Mouse (Mus musculus) thymus, postnatal 0 days (tissue): Measurements from ENCODE around the gene Rab5if. TPM values are rescaled to one million over a fixed set of nuclear protein-coding genes. Genes with fewer than 3 reads are reported as not detected.
"Not testable (repeated sequence)": the region's sequence is repeated elsewhere in the genome, so short reads cannot be mapped to it uniquely, and the experiment has no call there.

ENCODE experiments used
- DNase-seq: peaks from one replicate; pipeline ENCODE4 v3.0.0-alpha.2; 2015; ENCODE audit warnings: low spot score
- polyA plus RNA-seq: library from polyadenylated mRNA; unstranded; fragments of >200 nt; fragmentation: Nextera tagmentation; extraction: Ambion mirVana; gene quantifications from 2 replicates; pipeline ENCODE4 v1.2.1, GENCODE M21; 2015

Gene Rab5if
- polyA plus RNA-seq, 1 experiment from 2014 or later: 178 TPM

- DNase-seq: peak; percentile 56
Observed at GRCm38 (mm10) chr2:156886084-156886631, 23.2 kb downstream of the Rab5if start.

- peak; percentile 96 for DNase-seq
Observed at GRCm38 (mm10) chr2:156887017-156887416, 24.1 kb downstream of the Rab5if start, which contains the start of gene Sla2. Gene Sla2, minus strand, starts transcription at chr2:156887192.

- no peak for DNase-seq
Observed at GRCm38 (mm10) chr2:156888490-156888889, 25.6 kb downstream of the Rab5if start.

GRCm38 (mm10) chr2:156892240-156892639 is 29.3 kb downstream of the Rab5if start:
- DNase-seq: peak; percentile 29

GRCm38 (mm10) chr2:156892821-156893220 is 29.9 kb downstream of the Rab5if start:
- no peak for DNase-seq

- no peak for DNase-seq
Observed at GRCm38 (mm10) chr2:156894496-156895265, 31.8 kb downstream of the Rab5if start.

- no peak for DNase-seq
Observed at GRCm38 (mm10) chr2:156896384-156896914, 33.5 kb downstream of the Rab5if start.

GRCm38 (mm10) chr2:156897034-156897433 is 34.1 kb downstream of the Rab5if start:
- no peak for DNase-seq

GRCm38 (mm10) chr2:156898374-156898773 is 35.4 kb downstream of the Rab5if start:
- DNase-seq: no peak

- no peak for DNase-seq
Observed at GRCm38 (mm10) chr2:156899184-156899583, 36.3 kb downstream of the Rab5if start.

GRCm38 (mm10) chr2:156901344-156901743 is 38.4 kb downstream of the Rab5if start:
- no peak for DNase-seq

GRCm38 (mm10) chr2:156901883-156902282 is 39.0 kb downstream of the Rab5if start:
- DNase-seq: no peak

- not testable (repeated sequence) for DNase-seq
Observed at GRCm38 (mm10) chr2:156902411-156902810, 39.5 kb downstream of the Rab5if start.

- DNase-seq: no peak
Observed at GRCm38 (mm10) chr2:156903367-156903766, 40.4 kb downstream of the Rab5if start.

GRCm38 (mm10) chr2:156904976-156905717 is 42.2 kb downstream of the Rab5if start:
- no peak for DNase-seq

GRCm38 (mm10) chr2:156905931-156906330 is 43.0 kb downstream of the Rab5if start:
- not testable (repeated sequence) for DNase-seq

- no peak for DNase-seq
Observed at GRCm38 (mm10) chr2:156913191-156913590, 50.3 kb downstream of the Rab5if start.

GRCm38 (mm10) chr2:156915559-156915958 is 52.6 kb downstream of the Rab5if start:
- DNase-seq: no peak

GRCm38 (mm10) chr2:156916419-156917125 is 53.6 kb downstream of the Rab5if start:
- no peak for DNase-seq

GRCm38 (mm10) chr2:156918562-156918961 is 55.6 kb downstream of the Rab5if start:
- peak; percentile 69 for DNase-seq

- DNase-seq: not testable (repeated sequence)
Observed at GRCm38 (mm10) chr2:156919191-156919590, 56.3 kb downstream of the Rab5if start.
